Mouse (Mus musculus) forebrain, embryonic 15.5 days (tissue): ENCODE results near the gene Pdia6. TPM values are rescaled to one million over a fixed set of nuclear protein-coding genes. Genes with fewer than 3 reads are reported as not detected.

Experiments used
- ATAC-seq: fragments of 200-750 bp; cut with Nextera tagmentation; replicated peaks from 2 replicates; pipeline ENCODE4 v1.8.0; 2017; ENCODE audit warnings: mild to moderate bottlenecking, moderate TSS enrichment, moderate library complexity
- H3K27ac ChIP-seq: fragments of 300-500 bp; sonication (generic); replicated peaks from 2 replicates; pipeline ENCODE4 v1.5.1; 2015; ENCODE audit warnings: mild to moderate bottlenecking, inconsistent platforms
- H3K27me3 ChIP-seq: fragments of 300-500 bp; sonication (generic); 2 replicates; pipeline ENCODE4 v1.6.1; 2015; ENCODE audit warnings: inconsistent platforms
- H3K36me3 ChIP-seq: fragments of 300-500 bp; sonication (generic); 2 replicates; pipeline ENCODE4 v1.6.1; 2015; ENCODE audit warnings: mild to moderate bottlenecking, inconsistent platforms
- H3K4me1 ChIP-seq: fragments of 300-500 bp; sonication (generic); 2 replicates; pipeline ENCODE4 v1.6.1; 2015; ENCODE audit warnings: inconsistent platforms
- H3K4me2 ChIP-seq: fragments of 300-500 bp; sonication (generic); replicated peaks from 2 replicates; pipeline ENCODE4 v1.6.1; 2015; ENCODE audit warnings: mild to moderate bottlenecking, inconsistent platforms
- H3K4me3 ChIP-seq: fragments of 300-500 bp; sonication (generic); 2 replicates; pipeline ENCODE4 v1.5.1; 2015; ENCODE audit warnings: mild to moderate bottlenecking, inconsistent platforms
- H3K9ac ChIP-seq: fragments of 300-500 bp; sonication (generic); replicated peaks from 2 replicates; pipeline ENCODE4 v1.6.1; 2015; ENCODE audit warnings: mild to moderate bottlenecking, inconsistent platforms
- H3K9me3 ChIP-seq: fragments of 300-500 bp; sonication (generic); 2 replicates; pipeline ENCODE4 v1.6.1; 2016; ENCODE audit warnings: inconsistent platforms
- WGBS: fragments of 180-500 bp; shearing (Covaris S2); methylation state at CpG from one replicate; pipeline ENCODE4 v1.1.7; 2015; ENCODE audit warnings: mixed read lengths; 5-methylcytosine and 5-hydroxymethylcytosine counted together
- polyA plus RNA-seq: library from polyadenylated mRNA; unstranded; fragments of >200 nt; fragmentation: Nextera tagmentation; extraction: Ambion mirVana; gene quantifications from 2 replicates; pipeline ENCODE4 v1.2.1, GENCODE M21; 2015

The Pdia6 gene
- polyA plus RNA-seq, 1 experiment from 2014 or later, result 355 TPM

DNA sequence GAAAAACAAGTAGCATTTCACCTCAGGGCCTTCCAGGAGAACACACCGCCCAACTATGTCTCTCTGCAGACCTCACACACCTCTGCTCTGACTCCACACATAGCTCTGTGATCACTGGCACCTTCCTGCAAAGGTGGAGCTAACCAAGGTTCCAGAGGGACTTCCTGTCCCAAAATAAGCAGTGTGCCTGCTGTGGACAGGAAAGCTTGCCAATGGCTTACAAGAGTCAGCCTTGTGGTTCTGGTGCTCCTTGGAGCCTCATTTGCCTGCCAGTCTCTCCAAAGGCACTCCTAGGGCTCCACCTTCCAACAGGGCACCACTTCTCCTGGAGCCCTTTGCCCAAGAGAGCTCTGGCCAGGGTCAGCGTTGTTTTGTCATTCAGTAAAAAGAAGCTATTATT lies 1.5 kb upstream of the Pdia6 start:
- Histone ChIP-seq H3K4me2 (no peak overlapping the region), H3K4me3 (no peak overlapping the region), H3K9me3 (no peaks in the 10 kb centered on the region), H3K4me1 (peaks cover 31% of the 10 kb centered on the region), H3K36me3 (peaks cover 9% of the 10 kb centered on the region), H3K27ac (no peak overlapping the region), H3K27me3 (no peaks in the 10 kb centered on the region), H3K9ac (no peak overlapping the region)
- 89% methylated on average over 2 of the region's 2 CpGs for WGBS
- ATAC-seq, result no peak

GRCm38 (mm10) chr12:17266673-17266990 lies 287 bp downstream of the Pdia6 start:
- Histone ChIP-seq H3K9me3 (no peaks in the 10 kb centered on the region), H3K9ac (peak overlapping the region; percentile 86), H3K4me1 (peaks cover 47% of the 10 kb centered on the region), H3K27ac (peak overlapping the region; percentile 92), H3K27me3 (no peaks in the 10 kb centered on the region), H3K4me3 (peak overlapping the region; percentile 96), H3K4me2 (peak overlapping the region; percentile 65), H3K36me3 (peaks cover 25% of the 10 kb centered on the region)
- WGBS, result 0% methylated on average over 21 of the region's 21 CpGs
- no peak; the same call in 1 of the 2 replicates for ATAC-seq

DNA sequence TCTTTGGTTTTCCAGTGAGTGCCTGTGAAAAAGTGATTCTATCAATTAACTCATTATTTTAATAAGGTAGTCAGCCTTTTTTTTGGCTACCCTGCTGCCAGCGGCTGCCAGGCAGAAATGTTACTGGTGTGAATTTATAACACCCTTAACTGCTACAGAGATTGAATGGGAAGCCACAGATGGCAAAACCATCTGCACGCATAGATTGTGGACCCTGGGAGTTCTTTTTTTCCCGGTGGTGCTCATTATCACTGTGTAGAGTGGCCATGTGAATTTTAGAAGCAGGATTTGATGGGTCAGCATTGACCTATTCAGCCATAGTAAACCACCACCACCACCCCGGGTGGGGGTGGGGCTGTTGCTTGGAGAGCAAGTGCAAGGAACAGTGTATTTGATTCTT lies 971 bp downstream of the Pdia6 start:
- no peaks in the 10 kb centered on the region for H3K9me3 ChIP-seq
- peak overlapping the region; percentile 92 for H3K27ac ChIP-seq
- peak overlapping the region; percentile 65 for H3K4me2 ChIP-seq
- ATAC-seq, result peak; percentile 55
- H3K27me3 ChIP-seq, result no peaks in the 10 kb centered on the region
- peak overlapping the region; percentile 96 for H3K4me3 ChIP-seq
- H3K9ac ChIP-seq, result peak overlapping the region; percentile 86
- peaks cover 51% of the 10 kb centered on the region for H3K4me1 ChIP-seq
- 5% methylated on average over 4 of the region's 4 CpGs for WGBS
- peaks cover 30% of the 10 kb centered on the region for H3K36me3 ChIP-seq

- no peak overlapping the region for H3K4me3 ChIP-seq
- H3K27ac ChIP-seq, result no peak overlapping the region
- H3K4me1 ChIP-seq, result peaks cover 54% of the 10 kb centered on the region
- no peak overlapping the region for H3K4me2 ChIP-seq
- H3K27me3 ChIP-seq, result no peaks in the 10 kb centered on the region
- ATAC-seq, result no peak
- no peaks in the 10 kb centered on the region for H3K9me3 ChIP-seq
- no peak overlapping the region for H3K9ac ChIP-seq
- 75% methylated on average over 1 of the region's 1 CpGs for WGBS
- H3K36me3 ChIP-seq, result peaks cover 63% of the 10 kb centered on the region
Measured at GRCm38 (mm10) chr12:17271272-17271671, 4.9 kb downstream of the Pdia6 start.

DNA sequence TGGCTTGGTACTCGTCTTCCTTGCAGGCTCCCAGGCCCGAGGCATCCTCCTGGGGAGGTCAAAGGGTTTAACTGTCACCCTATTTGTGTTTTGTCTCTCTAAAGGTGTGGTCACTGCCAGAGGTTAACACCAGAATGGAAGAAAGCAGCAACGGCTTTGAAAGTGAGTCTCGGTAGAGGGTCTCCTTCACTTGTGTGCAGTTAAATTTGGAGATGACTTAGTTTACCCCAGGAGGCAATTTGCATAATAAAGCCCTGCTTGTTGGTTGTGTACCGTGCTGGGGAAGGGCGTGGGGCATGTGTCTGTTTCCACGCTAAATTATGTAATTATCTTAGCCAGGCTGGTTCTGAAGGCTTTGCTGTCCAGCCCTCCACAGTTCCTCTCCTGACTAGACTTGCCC lies 7.5 kb downstream of the Pdia6 start:
- no peak for ATAC-seq
- Histone ChIP-seq H3K9ac (no peak overlapping the region), H3K4me1 (peaks cover 36% of the 10 kb centered on the region), H3K4me2 (no peak overlapping the region), H3K27ac (no peak overlapping the region), H3K9me3 (no peaks in the 10 kb centered on the region), H3K36me3 (peaks cover 82% of the 10 kb centered on the region), H3K27me3 (no peaks in the 10 kb centered on the region), H3K4me3 (no peak overlapping the region)
- 62% methylated on average over 7 of the region's 7 CpGs for WGBS

- H3K27me3 ChIP-seq, result no peaks in the 10 kb centered on the region
- H3K4me3 ChIP-seq, result no peak overlapping the region
- no peak overlapping the region for H3K9ac ChIP-seq
- no peaks in the 10 kb centered on the region for H3K4me1 ChIP-seq
- no peak overlapping the region for H3K4me2 ChIP-seq
- no peak overlapping the region for H3K27ac ChIP-seq
- peaks cover 25% of the 10 kb centered on the region for H3K36me3 ChIP-seq
- no peaks in the 10 kb centered on the region for H3K9me3 ChIP-seq
- ATAC-seq, result no peak
- 83% methylated on average over 4 of the region's 4 CpGs for WGBS
Measured at GRCm38 (mm10) chr12:17288496-17288895, 22.2 kb downstream of the Pdia6 start.

GRCm38 (mm10) chr12:17289060-17289459 lies 22.7 kb downstream of the Pdia6 start:
- ATAC-seq, result no peak
- Histone ChIP-seq H3K9me3 (no peaks in the 10 kb centered on the region), H3K9ac (no peak overlapping the region), H3K4me3 (no peak overlapping the region), H3K4me1 (no peaks in the 10 kb centered on the region), H3K36me3 (peaks cover 19% of the 10 kb centered on the region), H3K27ac (no peak overlapping the region), H3K27me3 (no peaks in the 10 kb centered on the region), H3K4me2 (no peak overlapping the region)
- WGBS, result 80% methylated on average over 2 of the region's 2 CpGs

DNA sequence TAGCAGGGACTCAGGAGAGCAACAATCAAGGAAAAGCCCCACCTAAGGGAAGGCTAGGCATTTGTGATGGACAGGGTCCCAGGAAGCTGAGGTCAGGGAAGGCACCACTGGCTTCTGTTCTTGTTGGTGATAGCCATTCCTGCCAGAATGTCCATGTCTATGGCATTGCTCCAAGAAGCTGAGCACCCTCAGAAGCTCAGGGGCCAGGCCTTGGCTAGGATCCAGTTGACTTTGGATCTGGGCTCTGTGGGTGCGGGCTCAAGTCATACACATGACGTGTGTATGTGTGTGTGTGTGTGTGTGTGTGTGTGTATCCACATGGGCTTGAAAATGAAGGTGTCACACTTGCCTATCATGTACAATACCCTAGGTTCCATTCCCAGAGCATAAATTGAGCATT lies 23.6 kb downstream of the Pdia6 start:
- H3K27me3 ChIP-seq, result no peaks in the 10 kb centered on the region
- no peaks in the 10 kb centered on the region for H3K9me3 ChIP-seq
- no peak overlapping the region for H3K27ac ChIP-seq
- peaks cover 10% of the 10 kb centered on the region for H3K36me3 ChIP-seq
- WGBS, result 77% methylated on average over 2 of the region's 2 CpGs
- H3K4me1 ChIP-seq, result no peaks in the 10 kb centered on the region
- no peak overlapping the region for H3K4me2 ChIP-seq
- H3K9ac ChIP-seq, result no peak overlapping the region
- ATAC-seq, result no peak
- H3K4me3 ChIP-seq, result no peak overlapping the region

DNA sequence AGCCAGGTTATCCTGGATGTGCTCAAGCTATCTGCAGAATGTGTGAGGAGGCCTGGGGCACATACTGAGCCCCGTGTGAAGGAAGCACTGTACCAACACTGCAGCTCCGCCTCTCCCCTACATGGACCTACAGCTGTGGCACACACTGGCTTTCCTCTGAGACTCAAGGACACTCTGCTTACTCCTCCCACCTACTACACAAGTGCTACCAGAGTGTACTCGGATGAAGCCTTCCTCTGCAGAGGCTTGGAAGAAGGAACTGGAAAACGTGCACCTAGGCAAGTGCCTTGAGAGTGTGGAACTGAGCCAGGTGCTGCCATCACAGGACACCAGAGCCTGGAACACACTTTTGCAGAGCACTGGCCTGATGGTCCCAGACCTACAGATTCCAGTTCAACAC lies 24.2 kb downstream of the Pdia6 start:
- ATAC-seq, result no peak
- Histone ChIP-seq H3K36me3 (0 out of 2 replicates have a peak, but pooled peaks cover 6% of the 10 kb centered on the region), H3K4me1 (no peaks in the 10 kb centered on the region), H3K4me2 (no peak overlapping the region), H3K4me3 (no peak overlapping the region), H3K9ac (no peak overlapping the region), H3K9me3 (no peaks in the 10 kb centered on the region), H3K27me3 (no peaks in the 10 kb centered on the region), H3K27ac (no peak overlapping the region)
- 74% methylated on average over 4 of the region's 4 CpGs for WGBS

DNA sequence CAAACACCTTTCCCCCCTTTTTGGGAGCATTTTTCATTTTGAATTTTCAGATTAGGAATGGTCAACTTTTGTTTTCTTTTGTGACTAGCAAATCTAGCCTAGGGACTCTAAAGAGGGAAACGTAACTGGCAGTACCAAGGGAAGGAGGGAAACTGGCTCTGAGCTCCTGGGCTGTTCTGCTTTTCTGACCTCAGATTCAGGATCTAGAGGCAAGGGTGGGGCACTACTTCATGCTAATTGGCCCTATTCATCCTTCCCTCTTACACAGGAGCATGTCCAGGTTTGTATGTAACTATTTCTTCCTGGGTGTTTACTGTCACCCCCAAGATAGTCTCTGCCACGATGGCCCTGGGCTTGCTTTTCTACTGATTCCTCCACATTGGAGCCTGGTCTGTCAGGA lies 30.6 kb downstream of the Pdia6 start:
- H3K4me2 ChIP-seq, result no peak overlapping the region
- WGBS, result 70% methylated on average over 2 of the region's 2 CpGs

GRCm38 (mm10) chr12:17299902-17300301 lies 33.6 kb downstream of the Pdia6 start:
- 100% methylated on average over 1 of the region's 1 CpGs for WGBS
- Histone ChIP-seq H3K9me3 (no peaks in the 10 kb centered on the region), H3K27me3 (no peaks in the 10 kb centered on the region), H3K36me3 (no peaks in the 10 kb centered on the region), H3K4me2 (no peak overlapping the region), H3K4me3 (no peak overlapping the region), H3K4me1 (no peaks in the 10 kb centered on the region), H3K9ac (no peak overlapping the region), H3K27ac (no peak overlapping the region)
- no peak for ATAC-seq

More for the DNA sequence above, 30.6 kb downstream of the Pdia6 start:
- no peaks in the 10 kb centered on the region for H3K36me3 ChIP-seq
- H3K9me3 ChIP-seq, result no peaks in the 10 kb centered on the region
- no peak overlapping the region for H3K27ac ChIP-seq
- no peaks in the 10 kb centered on the region for H3K4me1 ChIP-seq
- no peak for ATAC-seq
- H3K4me3 ChIP-seq, result no peak overlapping the region
- H3K9ac ChIP-seq, result no peak overlapping the region
- no peaks in the 10 kb centered on the region for H3K27me3 ChIP-seq

DNA sequence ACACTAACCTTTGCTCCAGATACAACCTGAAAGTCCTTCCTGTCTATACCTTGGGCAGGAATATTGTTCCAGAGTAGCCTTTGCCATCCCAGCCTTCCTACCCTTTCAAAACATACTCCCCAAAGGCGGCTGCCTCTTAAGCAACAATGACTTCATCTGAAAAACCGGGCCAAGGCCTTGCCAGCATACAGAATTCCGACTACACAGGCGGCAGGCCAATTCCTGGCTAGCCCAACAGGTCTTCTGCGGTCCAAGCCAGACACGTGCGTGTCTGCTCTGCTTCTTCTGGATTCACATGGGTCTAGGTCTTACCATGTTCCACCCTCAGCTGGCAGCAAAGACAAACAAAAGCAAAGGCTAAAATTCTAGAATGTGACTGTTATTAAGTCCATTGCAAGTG lies 39.1 kb downstream of the Pdia6 start:
- no peak overlapping the region for H3K4me2 ChIP-seq
- WGBS, result 78% methylated on average over 7 of the region's 7 CpGs
- no peaks in the 10 kb centered on the region for H3K4me1 ChIP-seq
- H3K9ac ChIP-seq, result no peak overlapping the region
- no peak overlapping the region for H3K27ac ChIP-seq
- no peaks in the 10 kb centered on the region for H3K27me3 ChIP-seq
- ATAC-seq, result no peak
- H3K36me3 ChIP-seq, result no peaks in the 10 kb centered on the region
- H3K9me3 ChIP-seq, result no peaks in the 10 kb centered on the region
- H3K4me3 ChIP-seq, result no peak overlapping the region

DNA sequence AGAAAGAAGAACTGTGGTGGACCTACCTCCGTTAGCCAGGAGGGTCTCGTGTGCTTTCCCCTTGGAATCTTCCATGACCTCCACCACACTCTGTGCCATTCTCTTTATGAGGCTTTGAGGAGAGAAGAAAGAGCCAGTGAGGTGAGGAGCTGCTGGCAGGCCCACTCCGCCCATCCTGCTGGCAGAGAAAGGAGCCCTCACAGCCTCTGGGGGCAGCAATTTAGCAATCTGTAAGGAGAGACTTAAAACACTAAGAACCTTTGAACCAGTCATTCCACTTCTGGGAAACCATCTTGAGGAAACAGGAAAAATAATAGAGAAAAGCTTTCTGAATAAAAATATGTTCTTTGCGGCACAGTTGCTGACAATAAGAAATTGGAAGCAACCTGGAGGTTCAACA lies 41.9 kb downstream of the Pdia6 start:
- Histone ChIP-seq H3K4me1 (peaks cover 8% of the 10 kb centered on the region; the same call in 1 of the 2 replicates), H3K27ac (no peak overlapping the region), H3K36me3 (no peaks in the 10 kb centered on the region), H3K9me3 (no peaks in the 10 kb centered on the region), H3K27me3 (no peaks in the 10 kb centered on the region), H3K4me2 (no peak overlapping the region), H3K9ac (no peak overlapping the region), H3K4me3 (no peak overlapping the region)
- ATAC-seq, result no peak
- WGBS, result 27% methylated on average over 4 of the region's 4 CpGs
